Mouse (Mus musculus) small intestine, adult 2 months (tissue): ENCODE measurements around the gene Sos2. TPM values are rescaled to one million over a fixed set of nuclear protein-coding genes. Genes with fewer than 3 reads are reported as not detected.

ENCODE experiments used
- H3K27ac ChIP-seq: fragments of 200-500 bp; 2 replicates; pipeline ENCODE4 v1.5.1; 2012; ENCODE audit warnings: low read depth, low read length, control low read depth, inconsistent platforms; ENCODE audit not compliant: insufficient read depth
- H3K27me3 ChIP-seq: fragments of 200-500 bp; 2 replicates; pipeline ENCODE4 v1.6.1; 2012; ENCODE audit warnings: mild to moderate bottlenecking, moderate library complexity, low read length, inconsistent platforms; ENCODE audit not compliant: control insufficient read depth, insufficient read depth
- H3K36me3 ChIP-seq: fragments of 200-500 bp; 2 replicates; pipeline ENCODE4 v1.6.1; 2012; ENCODE audit warnings: mild to moderate bottlenecking, low read length, control low read depth, inconsistent platforms; ENCODE audit not compliant: control insufficient read depth, insufficient read depth
- H3K4me1 ChIP-seq: fragments of 200-500 bp; 2 replicates; pipeline ENCODE4 v1.6.1; 2012; ENCODE audit warnings: low read length, inconsistent platforms, mixed read lengths; ENCODE audit not compliant: control insufficient read depth, insufficient read depth, insufficient read length
- H3K4me3 ChIP-seq: fragments of 200-500 bp; 2 replicates; pipeline ENCODE4 v1.5.1; 2012; ENCODE audit warnings: low read depth, mild to moderate bottlenecking, control low read depth, inconsistent platforms, low read length, moderate library complexity
- CTCF ChIP-seq: fragments of 200-500 bp; IDR thresholded peaks from 2 replicates; pipeline ENCODE4 v1.5.1; 2012; ENCODE audit warnings: low read depth, mild to moderate bottlenecking, control low read depth, inconsistent platforms, low read length, moderate library complexity, mixed read lengths; ENCODE audit not compliant: insufficient replicate concordance, insufficient read length; ENCODE audit errors: extremely low read depth
- POLR2A ChIP-seq: fragments of 200-500 bp; IDR thresholded peaks from 2 replicates; pipeline ENCODE4 v1.6.1; 2012; ENCODE audit warnings: low read depth, mild to moderate bottlenecking, control low read depth, inconsistent platforms, low read length, moderate library complexity
- whole genome bisulfite sequencing: fragments of 180-500 bp; shearing (Covaris S2); methylation state at CpG from one replicate; pipeline ENCODE4 v1.1.7; 2018; 5-methylcytosine and 5-hydroxymethylcytosine counted together
- polyA plus RNA-seq: library from polyadenylated mRNA; depleted of rRNA; stranded (reverse); fragments of >200 nt; gene quantifications from 2 replicates; pipeline ENCODE4 v1.2.3, GENCODE M21; 2012; rRNA removed

Gene Sos2
- polyA plus RNA-seq, 1 experiment = 12.0 TPM

- Histone ChIP-seq H3K27ac (peak overlapping the region; percentile 84), H3K4me3 (peak overlapping the region; percentile 52), H3K4me1 (peaks cover 18% of the 10 kb centered on the region), H3K27me3 (no peaks in the 10 kb centered on the region), H3K36me3 (no peaks in the 10 kb centered on the region)
- 38% methylated on average over 4 of the region's 4 CpGs for WGBS
- TF ChIP-seq POLR2A (no peak), CTCF (no peak)
These were observed 143.2 kb downstream of the Sos2 start for GRCm38 (mm10) chr12:69538362-69538950.

GRCm38 (mm10) chr12:69537675-69538361, 143.8 kb downstream of the Sos2 start:
- Histone ChIP-seq H3K4me1 (peaks cover 20% of the 10 kb centered on the region), H3K36me3 (no peaks in the 10 kb centered on the region), H3K27ac (peak overlapping the region; percentile 84), H3K27me3 (no peaks in the 10 kb centered on the region), H3K4me3 (peak overlapping the region; percentile 52)
- TF ChIP-seq POLR2A = 0 out of 2 replicates have a peak, but pooled peaks have one; percentile 12
- no peak for TF ChIP-seq CTCF
- WGBS = 3% methylated on average over 19 of the region's 19 CpGs

- WGBS = 15% methylated on average over 10 of the region's 10 CpGs
- Histone ChIP-seq H3K4me1 (peaks cover 20% of the 10 kb centered on the region), H3K27me3 (no peaks in the 10 kb centered on the region), H3K36me3 (no peaks in the 10 kb centered on the region), H3K4me3 (peak overlapping the region; percentile 52), H3K27ac (peak overlapping the region; percentile 84)
- no peak for TF ChIP-seq POLR2A
- no peak for TF ChIP-seq CTCF
These were observed 144.4 kb downstream of the Sos2 start for GRCm38 (mm10) chr12:69537243-69537674.

GRCm38 (mm10) chr12:69536616-69537242, 144.9 kb downstream of the Sos2 start:
- WGBS = 72% methylated on average over 10 of the region's 10 CpGs
- Histone ChIP-seq H3K4me3 (no peak overlapping the region), H3K4me1 (peaks cover 22% of the 10 kb centered on the region), H3K36me3 (no peaks in the 10 kb centered on the region), H3K27ac (peak overlapping the region; percentile 84), H3K27me3 (no peaks in the 10 kb centered on the region)
- TF ChIP-seq CTCF = no peak
- TF ChIP-seq POLR2A = no peak

Other genes starting within 250 kb of the Sos2 start
- gene Vcpkmt, start 98.8 kb downstream of the Sos2 start, polyA plus RNA-seq = 4.4 and 7.6 TPM in 2 replicates
- 5.7 and 17.8 TPM in 2 replicates for gene L2hgdh, start 43.0 kb upstream of the Sos2 start, polyA plus RNA-seq
- gene Atp5s, start 43.1 kb upstream of the Sos2 start, polyA plus RNA-seq = 7.9 and 9.4 TPM in 2 replicates
- gene Cdkl1, start 109.4 kb upstream of the Sos2 start, polyA plus RNA-seq = 0.29 and 0.52 TPM in 2 replicates
- 0.37 and 0.41 TPM in 2 replicates for gene Atl1, start 210.8 kb upstream of the Sos2 start, polyA plus RNA-seq
- 4.6 and 5.1 TPM in 2 replicates for gene Map4k5, start 211.3 kb upstream of the Sos2 start, polyA plus RNA-seq